Mouse (Mus musculus) lung, postnatal 36 days (tissue): ENCODE results near the gene Uox.

Experiments used
- DNase-seq: peaks from one replicate; pipeline ENCODE4 v3.0.0; 2022; ENCODE audit warnings: mixed read lengths

The Uox gene

GRCm38 (mm10) chr3:146628227-146628982, 58.2 kb downstream of the Uox start:
- no peak for DNase-seq

DNA sequence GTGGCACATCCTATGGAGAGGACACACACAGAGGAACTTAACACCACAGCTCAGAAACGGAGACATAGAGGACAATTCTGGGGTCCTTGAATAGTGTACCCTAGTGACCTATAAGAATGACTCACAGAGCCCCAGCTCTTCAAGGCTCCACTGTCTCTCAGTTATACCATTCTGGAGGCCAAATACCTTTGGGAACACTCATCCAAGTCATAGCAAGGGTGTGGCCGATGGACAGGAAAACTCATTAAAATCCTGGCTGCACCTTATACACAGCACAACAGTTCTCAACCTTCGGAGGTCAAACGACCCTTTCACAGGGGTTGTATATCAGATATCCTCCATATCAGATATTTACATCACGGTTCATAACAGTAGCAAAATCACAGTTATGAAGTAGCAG, 62.3 kb downstream of the Uox start:
- DNase-seq = no peak

GRCm38 (mm10) chr3:146641818-146642427, 71.7 kb downstream of the Uox start:
- no peak for DNase-seq

DNA sequence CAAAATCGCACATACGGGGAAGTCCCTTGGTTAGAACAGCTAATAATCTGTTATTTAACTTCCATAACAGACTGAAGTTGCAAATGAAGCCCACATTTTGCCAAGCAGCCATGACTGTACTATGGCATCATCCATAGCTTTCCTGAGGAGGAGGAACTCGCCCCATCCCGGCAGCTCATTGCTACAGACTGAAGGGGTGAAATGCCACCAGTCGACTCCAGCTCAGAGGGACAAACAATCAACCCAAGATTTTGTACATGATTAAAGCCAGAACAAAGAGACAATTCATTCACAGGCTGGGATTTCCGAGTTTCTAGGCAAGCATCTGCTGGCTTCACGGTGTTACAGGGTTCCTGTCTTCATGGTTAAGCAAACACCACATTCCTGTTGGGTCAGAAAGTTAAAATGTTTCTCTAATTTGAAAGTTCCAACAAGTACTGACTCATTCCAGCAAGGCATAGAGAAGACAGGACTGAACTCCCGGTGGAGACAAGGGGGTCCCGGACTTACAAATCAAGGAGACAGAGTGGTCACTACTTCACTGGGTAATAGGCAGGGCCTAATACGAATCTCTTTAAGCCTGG, 79.2 kb downstream of the Uox start:
- DNase-seq = no peak

GRCm38 (mm10) chr3:146650716-146651115, 80.5 kb downstream of the Uox start:
- no peak for DNase-seq

DNA sequence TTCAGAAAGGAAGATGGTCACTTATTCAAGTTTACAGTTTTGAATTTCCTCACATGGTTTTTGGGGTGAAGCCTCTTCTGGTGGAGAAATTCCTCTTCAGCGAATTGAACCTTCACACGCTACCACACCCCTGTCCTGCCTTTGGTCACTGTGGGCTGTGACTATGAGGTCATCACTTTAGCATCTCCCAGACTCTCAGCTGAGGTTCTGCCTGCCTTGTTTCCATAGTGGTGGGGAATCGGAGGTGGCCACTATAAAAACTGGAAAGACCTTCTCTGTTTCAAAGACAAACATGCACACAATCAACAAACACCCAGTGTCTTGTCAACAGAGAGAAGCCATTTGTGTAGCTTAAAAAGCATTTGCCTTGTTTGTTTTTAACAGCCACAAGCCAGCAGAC, 81.0 kb downstream of the Uox start, which contains the start of gene 4930503B20Rik:
4930503B20Rik (minus strand) TSS at position 101 of the 400 bp plus-strand sequence.
- DNase-seq = no peak

DNA sequence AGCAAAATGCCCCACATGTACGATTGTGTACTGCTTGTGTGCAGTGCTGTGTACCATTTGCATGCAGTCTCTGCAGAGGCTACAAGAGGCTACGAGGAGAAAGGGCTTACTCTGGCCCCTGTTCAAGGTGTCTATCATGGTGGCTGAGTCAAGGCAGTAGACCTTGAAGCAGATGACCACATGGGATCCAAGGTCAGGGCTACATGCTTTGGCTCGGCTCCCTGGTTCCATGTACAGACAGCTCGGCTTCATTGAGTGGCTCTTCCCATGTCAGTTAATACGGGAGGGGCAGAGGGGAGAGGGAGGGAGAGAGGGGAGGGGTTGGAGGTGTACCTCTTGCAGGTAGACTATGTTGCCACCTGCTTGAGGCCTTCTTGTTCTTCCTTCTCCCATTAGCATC, 82.2 kb downstream of the Uox start:
- DNase-seq = no peak

DNA sequence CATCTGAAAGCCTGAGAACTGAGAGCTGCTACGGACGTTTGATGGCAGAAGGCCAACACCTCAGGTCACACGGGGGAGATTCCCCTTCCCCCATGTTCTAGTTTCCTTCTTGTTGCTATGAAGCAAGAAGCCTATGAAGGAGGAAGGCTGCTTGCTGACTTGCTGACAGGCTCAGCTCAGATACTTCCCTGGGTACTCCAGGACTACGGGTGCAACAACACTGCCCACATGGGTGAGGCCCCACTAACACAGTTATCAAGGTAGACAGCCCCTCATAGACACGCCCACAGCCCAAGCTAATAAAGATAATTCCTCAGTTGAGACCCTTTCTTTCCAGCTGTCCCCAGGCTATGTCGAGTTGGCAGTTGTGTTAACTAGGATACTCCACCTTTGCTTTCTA, 83.5 kb downstream of the Uox start:
- no peak for DNase-seq

- DNase-seq = no peak
Measured at GRCm38 (mm10) chr3:146655111-146655577, 84.9 kb downstream of the Uox start.

DNA sequence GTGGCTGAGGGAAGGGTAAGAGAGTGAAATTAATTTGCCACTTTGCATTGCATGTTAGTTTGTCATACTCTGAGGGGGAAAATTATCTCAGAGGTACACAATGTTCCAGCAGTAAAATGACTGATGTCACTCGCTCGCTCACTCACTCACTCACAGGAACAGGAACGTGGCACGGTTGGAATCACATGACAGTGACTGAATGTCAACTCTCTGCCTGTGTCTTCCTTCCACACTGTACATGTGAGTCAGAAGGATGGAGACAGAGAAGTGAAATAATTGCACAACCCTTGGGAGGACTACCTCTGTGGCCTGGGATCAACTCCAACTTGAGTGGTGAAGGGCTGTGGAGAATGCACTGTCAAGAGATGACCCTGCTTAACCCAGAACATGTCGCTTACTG, 87.2 kb downstream of the Uox start:
- peak; percentile 9 for DNase-seq

DNA sequence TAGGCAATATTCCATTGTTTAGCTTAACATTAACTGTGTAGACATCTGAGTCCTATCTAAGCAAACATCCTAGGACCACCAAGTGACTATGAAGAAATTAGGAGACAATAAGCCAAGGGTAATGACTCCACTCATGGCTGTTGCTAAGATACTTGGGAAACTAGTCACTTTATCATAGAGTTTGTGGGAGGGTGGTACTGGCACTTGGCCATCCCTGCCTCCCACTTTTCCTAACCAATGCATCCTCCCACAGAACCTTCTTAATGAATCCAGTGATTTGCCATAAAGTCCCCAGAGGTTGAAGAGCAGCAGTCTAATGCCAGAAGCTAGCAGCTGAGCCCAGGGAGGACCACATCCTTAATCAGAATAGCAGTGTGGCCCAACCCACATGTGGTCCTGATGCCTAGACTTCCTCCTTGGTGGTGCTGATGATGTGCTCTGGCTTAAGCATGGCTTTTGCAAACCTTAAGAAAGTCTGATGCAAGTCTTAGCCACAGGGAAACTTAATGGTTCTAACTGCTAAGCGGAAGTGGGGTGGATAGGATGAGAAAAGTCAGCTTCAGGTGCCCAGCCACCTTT, 87.9 kb downstream of the Uox start:
- no peak for DNase-seq

GRCm38 (mm10) chr3:146659321-146659720, 89.1 kb downstream of the Uox start:
- no peak for DNase-seq

GRCm38 (mm10) chr3:146661001-146661400, 90.8 kb downstream of the Uox start:
- DNase-seq = no peak

- DNase-seq = no peak
Measured at GRCm38 (mm10) chr3:146661907-146662306, 91.7 kb downstream of the Uox start.

DNA sequence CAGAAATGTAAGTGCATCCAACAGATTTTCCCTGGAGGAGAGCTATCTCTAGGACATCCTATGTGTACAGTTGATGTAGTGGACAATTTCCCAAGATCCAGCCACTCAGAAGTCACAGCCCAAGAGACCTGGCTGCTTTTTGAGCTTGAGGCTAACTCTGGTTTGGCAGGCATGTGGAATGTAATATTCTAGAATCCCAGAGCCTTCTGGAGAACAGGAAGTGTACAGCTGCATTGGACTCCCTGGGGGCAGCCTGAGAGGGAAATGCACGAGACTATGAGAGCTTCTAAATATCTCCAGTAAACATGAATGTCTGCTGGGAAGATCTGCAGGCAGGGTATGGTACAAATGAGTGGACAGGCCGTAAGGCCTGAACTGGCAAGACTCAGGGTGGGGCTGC, 100.9 kb downstream of the Uox start:
- DNase-seq = no peak

DNA sequence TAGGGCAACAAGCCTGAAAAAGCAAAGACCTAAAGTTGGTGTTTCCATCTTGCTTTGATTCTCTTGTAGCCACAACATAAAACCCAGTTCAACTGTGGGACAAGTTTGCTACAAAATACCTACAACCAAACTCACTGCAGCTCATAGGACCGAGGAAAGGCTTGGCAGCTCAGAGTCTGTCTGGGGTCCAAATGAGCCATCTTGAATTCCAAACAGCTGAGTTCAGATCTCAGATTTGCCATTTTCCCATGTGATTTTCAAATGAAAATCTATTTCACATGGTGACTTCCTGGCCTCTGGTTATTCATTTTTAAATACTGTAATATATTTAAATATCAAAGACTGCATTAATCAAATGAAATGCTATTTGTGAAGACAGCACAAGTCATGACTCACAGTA, 104.9 kb downstream of the Uox start:
- no peak for DNase-seq

DNA sequence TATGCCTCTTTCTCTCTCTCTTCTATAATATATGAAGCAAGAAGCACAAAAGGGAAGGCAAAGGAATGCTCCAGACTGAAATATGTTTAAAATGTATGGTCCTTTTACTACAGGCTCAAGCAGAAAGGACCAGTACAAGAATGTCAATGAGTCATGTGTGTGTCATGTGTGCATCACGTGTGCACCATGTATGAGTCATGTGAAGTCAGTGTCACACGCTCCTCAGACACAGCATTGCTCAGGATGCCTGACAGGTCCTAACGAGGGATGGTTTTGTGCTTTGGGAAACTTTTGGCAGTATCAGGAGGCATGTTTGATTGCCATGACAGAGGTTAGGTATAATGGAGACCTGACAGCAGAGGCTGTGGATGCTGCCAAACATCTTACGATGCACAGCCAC, 106.0 kb downstream of the Uox start:
- DNase-seq = no peak

DNA sequence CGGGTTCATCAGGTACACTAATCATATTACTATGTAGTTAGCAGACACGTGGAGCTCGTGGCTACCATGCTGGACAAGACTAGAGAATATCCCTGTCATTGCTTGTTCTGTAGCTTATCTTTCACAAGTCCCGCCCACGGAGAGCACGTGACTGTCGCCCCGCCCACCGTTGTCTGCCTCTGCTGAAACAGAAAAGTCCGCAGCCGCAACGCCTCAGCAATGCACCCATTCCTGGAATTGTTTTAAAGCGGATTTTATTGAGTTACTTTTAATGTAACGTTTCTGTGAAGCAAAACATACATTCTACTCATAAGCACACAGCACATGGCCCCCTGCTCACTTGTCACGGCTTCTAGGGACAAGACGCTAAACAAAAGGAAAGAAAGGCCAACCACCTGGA, 109.4 kb downstream of the Uox start:
- no peak for DNase-seq

DNA sequence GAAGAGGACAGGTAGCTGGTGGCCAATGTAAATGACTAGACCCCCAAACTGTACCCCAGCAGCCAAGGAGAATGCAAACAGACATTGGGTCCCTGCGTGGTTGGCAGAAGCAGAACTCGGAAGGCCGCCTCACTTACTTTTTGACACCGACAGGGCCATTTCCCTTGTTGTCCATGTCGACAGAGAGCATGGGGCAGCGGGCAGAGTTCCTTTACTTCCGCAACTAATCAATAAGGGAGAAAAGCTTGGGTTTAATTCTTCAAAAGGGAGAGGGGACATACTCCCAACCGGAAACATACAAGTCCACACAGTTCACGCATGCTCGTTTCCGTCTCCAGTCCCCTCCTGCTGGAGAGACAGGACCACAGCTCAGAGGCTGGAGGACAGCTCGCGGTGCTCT, 110.4 kb downstream of the Uox start:
- DNase-seq = no peak

DNA sequence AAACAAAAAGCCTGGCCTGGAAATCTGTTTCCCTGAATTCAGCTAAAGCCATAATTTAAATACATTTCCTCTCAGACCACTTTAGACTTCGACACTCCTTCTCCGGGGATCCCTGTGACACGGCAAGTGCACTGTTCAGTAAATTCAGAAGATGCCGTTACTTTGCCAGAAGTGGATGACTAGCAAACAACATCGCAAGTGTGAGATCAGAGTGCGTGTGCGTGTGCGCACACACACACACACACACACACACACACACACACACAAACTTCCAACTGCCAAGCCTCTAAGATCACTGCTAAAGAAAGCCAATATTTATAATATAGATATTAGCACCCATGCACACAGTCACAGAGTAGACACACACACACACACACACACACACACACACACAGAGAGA, 111.5 kb downstream of the Uox start:
- DNase-seq = no peak
